In genomic region chr8:60241366-60241765, GRCm38 (mm10) we compare ENCODE assay signal across 13 mouse cellular contexts.
"Had no signal": no experiment of that assay in that cellular context is flagged by ENCODE, and none has a peak within 500 bp of the region (broad histone marks: within the 10 kb centered on the region; RNA-seq: fewer than 3 reads in every experiment).

No protein-coding gene starts in this region.

- ATAC-seq: midbrain, embryonic 16.5 days had no signal

- DNase-seq: lung, adult 18-20 months; lung, embryonic 14.5 days; lung, postnatal 10 days; lung, postnatal 4 days; midbrain, embryonic 14.5 days; retina, postnatal 1 day; right cerebral cortex, postnatal 25 days; right cerebral cortex, postnatal 4 days; spleen, adult 18-20 months; thymus, adult 18-20 months; thymus, postnatal 14 days; thymus, postnatal 36 days had no signal
